Mouse (Mus musculus): ENCODE data around the gene Mrpl39. TPM values are rescaled to one million over a fixed set of nuclear protein-coding genes. Genes with fewer than 3 reads are reported as not detected.
A peak's percentile ranks its signal among the peaks of the same experiment; 100 is the strongest.

Gene Mrpl39
- polyA plus RNA-seq, 1 experiment from 2014 or later, result 43.8 TPM

DNA sequence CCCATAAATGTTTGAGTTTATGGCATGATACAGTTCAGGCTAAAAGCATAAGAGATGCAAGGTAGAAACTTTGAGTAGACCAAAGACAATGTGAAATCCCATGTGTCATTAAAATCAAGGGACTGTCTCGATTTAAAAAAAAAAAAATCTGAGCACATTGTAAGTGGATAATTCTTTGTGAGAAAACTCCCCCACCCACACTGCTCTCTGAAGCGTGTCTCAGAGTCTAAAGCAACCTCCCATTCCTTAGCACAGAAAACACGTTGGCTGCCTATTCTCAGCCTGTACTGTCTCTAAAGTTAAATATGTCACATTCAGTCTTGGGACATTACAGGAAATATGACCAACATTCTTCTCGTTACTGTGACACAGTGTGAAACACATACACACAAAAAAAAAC, 53.6 kb downstream of the Mrpl39 start:
- TF ChIP-seq CTCF (IDR thresholded peaks at IDR 0.05), result no peak
- DNase-seq (ENCODE audit: low read depth, low spot score) (no peak), ATAC-seq (no peak)
- CTCF ChIA-PET, result no interaction called here
- H3K27me3 ChIP-seq, result no peaks in the 10 kb centered on the region
- POLR2A ChIA-PET, result interaction anchor here (0.5 kb wide), 1 partner anchor 23 kb away, joined by 5 read pairs; no protein-coding TSS in a partner anchor
- in situ Hi-C loops (cut with MboI; ENCODE audit: low pct_unique_long_range_greater_than_20kb), result no loop called here

DNA sequence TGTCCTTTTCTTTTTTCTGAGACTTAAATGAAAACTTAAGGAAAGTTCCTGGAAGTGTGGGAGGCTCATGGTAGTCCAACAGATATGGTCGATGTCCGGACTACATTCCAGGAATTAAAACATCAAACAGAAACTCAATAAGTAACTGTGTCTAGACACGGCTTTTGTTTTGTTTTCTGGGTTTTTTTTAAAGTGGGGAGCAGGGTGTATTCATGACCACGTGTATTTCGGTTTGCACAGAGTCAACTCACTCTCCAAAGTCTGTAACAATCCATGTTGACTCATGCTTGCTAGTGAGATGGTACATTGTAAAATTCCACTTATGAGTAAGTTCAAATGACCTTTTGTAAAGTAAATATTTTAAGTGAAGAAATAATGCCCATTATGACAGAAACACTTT, 54.8 kb downstream of the Mrpl39 start:
- TF ChIP-seq CTCF (IDR thresholded peaks at IDR 0.05), result no peak
- ChIA-PET CTCF (no interaction called here), POLR2A (no interaction called here)
- H3K27me3 ChIP-seq, result no peaks in the 10 kb centered on the region
- in situ Hi-C loops (cut with MboI; ENCODE audit: low pct_unique_long_range_greater_than_20kb), result no loop called here
- DNase-seq (ENCODE audit: low read depth, low spot score) (no peak), ATAC-seq (no peak)

- POLR2A ChIA-PET, result no interaction called here
These were observed 58.2 kb downstream of the Mrpl39 start for GRCm38 (mm10) chr16:84677292-84677691.

More at GRCm38 (mm10) chr16:84677292-84677691, 58.2 kb downstream of the Mrpl39 start:
- DNase-seq (ENCODE audit: low read depth, low spot score) (no peak), ATAC-seq (peak; percentile 74)
- CTCF ChIA-PET, result interaction anchor here (1.5 kb wide), 1 partner anchor 10 kb away, joined by 3 read pairs; no protein-coding TSS in a partner anchor
- H3K27me3 ChIP-seq, result no peaks in the 10 kb centered on the region
- no peak for TF ChIP-seq CTCF (IDR thresholded peaks at IDR 0.05)
- in situ Hi-C loops (cut with MboI; ENCODE audit: low pct_unique_long_range_greater_than_20kb), result no loop called here

Other genes starting within 250 kb of the Mrpl39 start
- not detected for gene A730009L09Rik, start 220.6 kb downstream of the Mrpl39 start, polyA plus RNA-seq (2021)
- 0.05 TPM for gene Jam2, start 38.4 kb upstream of the Mrpl39 start, polyA plus RNA-seq (2021)
- 41.0 TPM for gene Gabpa, start 99.2 kb upstream of the Mrpl39 start, polyA plus RNA-seq (2021)
- gene Atp5j, start 99.9 kb upstream of the Mrpl39 start, polyA plus RNA-seq (2021), result 685 TPM